Mouse (Mus musculus) layer of hippocampus, adult 9-11 months (tissue): Measurements from ENCODE around the gene Olfr1321.

ENCODE experiments used
- DNase-seq: peaks from one replicate; pipeline ENCODE4 v3.0.0; 2022

Gene Olfr1321

DNA sequence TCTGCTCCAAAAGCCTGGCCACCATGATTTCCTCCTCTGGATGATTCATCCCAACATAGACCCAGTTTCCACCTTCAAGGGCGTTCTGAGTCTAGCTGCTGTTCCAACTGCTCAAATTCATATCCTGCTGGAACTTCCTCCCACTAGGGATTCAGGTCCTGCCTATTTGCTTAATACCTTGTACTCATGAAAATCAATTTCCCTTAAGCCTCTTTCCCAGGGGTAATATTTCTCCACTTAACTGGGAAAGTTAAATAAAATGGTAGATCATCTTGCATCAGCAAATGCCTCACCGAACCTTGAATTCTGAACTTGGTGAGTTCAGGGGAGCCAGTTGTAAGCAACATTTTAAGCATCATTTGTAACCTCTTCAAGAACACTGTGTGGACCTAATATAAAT is at the start of gene Olfr1321:
Gene Olfr1321 (minus strand): TSS at position 101 of the 400 bp plus-strand sequence.
- DNase-seq = no peak

DNA sequence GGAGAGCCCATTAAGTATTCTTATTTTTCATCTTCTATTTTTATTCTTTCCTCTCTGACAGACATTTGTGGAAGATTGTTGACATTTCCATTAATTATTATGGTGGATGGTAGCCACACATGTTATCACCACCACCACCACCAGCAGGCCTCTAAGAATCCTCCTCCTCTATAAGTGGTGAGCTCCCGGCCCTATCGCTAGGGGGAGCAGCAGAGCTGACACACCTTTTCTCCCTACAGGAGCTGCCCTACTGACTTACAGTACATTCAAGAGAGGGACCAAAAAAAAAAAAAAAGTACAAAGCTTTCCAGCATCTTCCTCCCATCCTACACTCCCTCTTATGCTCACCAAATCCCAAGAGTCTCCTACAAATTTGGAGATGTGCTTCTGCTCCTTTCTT is 36.0 kb upstream of the Olfr1321 start:
- no peak for DNase-seq

DNA sequence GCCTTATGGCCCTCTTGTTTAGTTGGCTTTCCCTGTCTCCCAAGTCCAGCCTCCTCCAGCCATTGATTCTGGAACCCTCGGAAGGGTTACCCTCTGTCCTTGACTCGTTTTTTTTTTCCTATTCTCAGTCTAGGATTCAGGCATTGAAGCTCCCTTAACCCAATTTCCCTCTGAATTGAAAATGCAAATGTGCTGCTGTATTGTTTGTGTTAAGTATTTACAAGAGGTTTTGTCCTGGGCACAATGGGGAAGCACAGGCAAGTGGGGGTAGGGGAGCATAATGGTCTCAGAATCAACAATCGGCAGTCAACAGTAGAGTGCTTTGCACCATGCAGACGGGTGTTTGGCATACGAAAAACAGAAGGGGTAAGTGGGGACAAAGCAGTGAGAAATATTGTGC is 10.3 kb upstream of the Olfr1321 start:
- no peak for DNase-seq
